Mouse (Mus musculus) ES-Bruce4 (cell line): ENCODE data around the gene Morf4l1.

Experiments used
- CTCF ChIP-seq: IDR thresholded peaks from one replicate; pipeline ENCODE4 v1.8.1; 2011; ENCODE audit warnings: low read depth, low read length
- EP300 ChIP-seq: IDR thresholded peaks from 2 replicates; pipeline ENCODE4 v1.6.1; 2011; ENCODE audit warnings: low read depth, low read length; ENCODE audit not compliant: insufficient read depth
- POLR2A ChIP-seq: IDR thresholded peaks from one replicate; pipeline ENCODE4 v1.8.1; 2011; ENCODE audit warnings: low read length; ENCODE audit not compliant: insufficient read depth

- TF ChIP-seq CTCF (no peak), EP300 (no peak), POLR2A (no peak)
These were observed 45.8 kb downstream of the Morf4l1 start for GRCm38 (mm10) chr9:90068786-90069185.
